Mouse (Mus musculus) urinary bladder, postnatal 25 days (tissue): ENCODE measurements around the gene Hoxc11.

ENCODE experiments used
- DNase-seq: peaks from one replicate; pipeline ENCODE4 v3.0.0; 2022; ENCODE audit warnings: low spot score

Hoxc11 gene

GRCm38 (mm10) chr15:102937036-102937666 lies 17.1 kb upstream of the Hoxc11 start:
- no peak for DNase-seq

GRCm38 (mm10) chr15:102939256-102940155 lies 14.7 kb upstream of the Hoxc11 start:
- no peak for DNase-seq

GRCm38 (mm10) chr15:102942739-102943467 lies 11.3 kb upstream of the Hoxc11 start:
- DNase-seq: no peak

- no peak for DNase-seq
Observed at GRCm38 (mm10) chr15:102943468-102943813, 10.8 kb upstream of the Hoxc11 start.

- no peak for DNase-seq
Observed at GRCm38 (mm10) chr15:102945185-102946077, 8.8 kb upstream of the Hoxc11 start.

- no peak for DNase-seq
Observed at GRCm38 (mm10) chr15:102947276-102947675, 7.0 kb upstream of the Hoxc11 start.

GRCm38 (mm10) chr15:102948842-102949241 lies 5.4 kb upstream of the Hoxc11 start:
- DNase-seq: no peak

GRCm38 (mm10) chr15:102949696-102950095 lies 4.5 kb upstream of the Hoxc11 start:
- DNase-seq: no peak

- no peak for DNase-seq
Observed at GRCm38 (mm10) chr15:102950877-102951276, 3.4 kb upstream of the Hoxc11 start.

GRCm38 (mm10) chr15:102953561-102953960 lies 666 bp upstream of the Hoxc11 start:
- no peak for DNase-seq

GRCm38 (mm10) chr15:102955007-102955382 lies 768 bp downstream of the Hoxc11 start:
- DNase-seq: no peak

GRCm38 (mm10) chr15:102955833-102956640 lies 1.8 kb downstream of the Hoxc11 start:
- no peak for DNase-seq

- DNase-seq: no peak
Observed at GRCm38 (mm10) chr15:102956906-102957305, 2.7 kb downstream of the Hoxc11 start.

- DNase-seq: no peak
Observed at GRCm38 (mm10) chr15:102959663-102960191, 5.5 kb downstream of the Hoxc11 start.

- DNase-seq: no peak
Observed at GRCm38 (mm10) chr15:102961728-102962127, 7.5 kb downstream of the Hoxc11 start.

- DNase-seq: no peak
Observed at GRCm38 (mm10) chr15:102962492-102962891, 8.3 kb downstream of the Hoxc11 start.

- DNase-seq: no peak
Observed at GRCm38 (mm10) chr15:102963259-102963658, 9.0 kb downstream of the Hoxc11 start.

- DNase-seq: peak; percentile 27
Observed at GRCm38 (mm10) chr15:102963671-102964640, 9.7 kb downstream of the Hoxc11 start.
